ENCODE assay signal across 10 mouse cellular contexts in the genomic region with DNA sequence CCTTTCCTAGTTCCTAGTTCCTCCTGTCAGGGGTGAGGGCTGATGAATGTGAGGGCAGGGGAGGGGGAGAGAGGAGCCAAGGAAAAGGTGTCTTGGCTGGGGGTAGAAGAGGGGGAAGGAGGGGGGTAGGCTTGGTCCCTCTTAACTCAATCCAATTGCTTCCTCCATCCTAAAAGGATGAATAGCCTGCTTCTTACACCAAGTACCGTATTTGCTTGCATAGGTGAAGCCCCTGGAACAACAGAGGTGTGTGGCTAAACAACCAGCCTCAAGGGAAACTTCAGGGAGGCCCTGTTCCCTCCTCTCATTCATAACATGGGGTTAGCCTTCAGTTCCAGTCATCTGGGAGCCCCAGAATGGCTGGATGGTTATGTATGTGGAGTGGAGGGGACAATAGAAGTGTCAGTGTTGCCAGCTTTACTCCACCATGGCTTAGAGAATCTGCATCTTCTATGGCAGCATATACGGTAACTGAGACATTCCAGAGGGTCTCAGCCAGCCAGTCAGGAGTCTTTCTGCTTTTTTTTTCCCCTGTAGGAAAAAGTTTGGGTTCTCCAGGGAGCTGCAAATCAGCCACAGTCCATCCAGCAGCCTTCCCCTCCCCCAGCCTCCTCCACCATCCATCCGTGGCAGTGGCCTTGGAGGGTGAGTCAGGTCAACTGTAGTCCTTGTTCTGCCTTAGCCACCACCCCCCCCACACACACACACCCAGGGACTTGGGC.
DNase-seq lines count a peak whose midpoint lies in the region; ATAC-seq lines count a peak whose summit lies in the region.
"Had no signal": no experiment of that assay in that cellular context is flagged by ENCODE, and none has a peak within 500 bp of the region (broad histone marks: within the 10 kb centered on the region; RNA-seq: fewer than 3 reads in every experiment).

No protein-coding gene starts in this region.

- H3K4me1 ChIP-seq in heart, embryonic 15.5 days (replicated peaks), result peaks cover 8% of the 10 kb centered on the region; the same call in 1 of the 2 replicates
- peaks cover 9% of the 10 kb centered on the region; the same call in 1 of the 2 replicates for H3K4me1 ChIP-seq in midbrain, embryonic 14.5 days (ENCODE audit: control insufficient read depth, insufficient read depth, low read length)
- peaks cover 5% of the 10 kb centered on the region; the same call in 1 of the 2 replicates for H3K4me1 ChIP-seq in liver, embryonic 11.5 days (replicated peaks; ENCODE audit: control insufficient read depth, insufficient read depth, low read length)

- no peak overlapping the region for H3K9ac ChIP-seq in heart, embryonic 15.5 days
- no peak overlapping the region for H3K9ac ChIP-seq in midbrain, embryonic 14.5 days (replicated peaks; ENCODE audit: low read length)
- no peak overlapping the region for H3K9ac ChIP-seq in liver, embryonic 11.5 days (ENCODE audit: low read depth, low read length)

- H3K4me2 ChIP-seq in heart, embryonic 15.5 days, result peak overlapping the region; percentile 3; the same call in 1 of the 2 replicates
- H3K4me2 ChIP-seq in midbrain, embryonic 14.5 days (ENCODE audit: low read length), result peak overlapping the region; percentile 20; the same call in 1 of the 2 replicates
- H3K4me2 ChIP-seq in liver, embryonic 11.5 days, result no peak overlapping the region

- no peak overlapping the region for H3K27ac ChIP-seq in heart, embryonic 15.5 days
- no peak overlapping the region for H3K27ac ChIP-seq in midbrain, embryonic 14.5 days (replicated peaks; ENCODE audit: low read depth, low read length)
- no peak overlapping the region for H3K27ac ChIP-seq in liver, embryonic 11.5 days (ENCODE audit: low read depth, low read length)

- H3K27me3 ChIP-seq in heart, embryonic 15.5 days, result peaks cover 8% of the 10 kb centered on the region; the same call in 1 of the 2 replicates
- no peaks in the 10 kb centered on the region for H3K27me3 ChIP-seq in midbrain, embryonic 14.5 days (ENCODE audit: control insufficient read depth, insufficient read depth, low read length)
- no peaks in the 10 kb centered on the region for H3K27me3 ChIP-seq in liver, embryonic 11.5 days (replicated peaks; ENCODE audit: control insufficient read depth, insufficient read depth, low read length)

- H3K9me3 ChIP-seq in heart, embryonic 15.5 days (replicated peaks), result no peaks in the 10 kb centered on the region
- no peaks in the 10 kb centered on the region for H3K9me3 ChIP-seq in midbrain, embryonic 14.5 days (ENCODE audit: control insufficient read depth, low read length)
- H3K9me3 ChIP-seq in liver, embryonic 11.5 days (ENCODE audit: control insufficient read depth, low read length), result no peaks in the 10 kb centered on the region

- H3K4me3 ChIP-seq in heart, embryonic 15.5 days, result no peak overlapping the region
- no peak overlapping the region for H3K4me3 ChIP-seq in midbrain, embryonic 14.5 days (replicated peaks; ENCODE audit: low read depth, low read length)
- H3K4me3 ChIP-seq in liver, embryonic 11.5 days (ENCODE audit: low read depth, low read length), result no peak overlapping the region

- ATAC-seq in heart, embryonic 15.5 days (replicated peaks; ENCODE audit: insufficient number of reproducible peaks, insufficient read depth, low FRiP score, low read depth), result no peak
- no peak for ATAC-seq in midbrain, embryonic 14.5 days (ENCODE audit: low FRiP score, low TSS enrichment)
- ATAC-seq in liver, embryonic 11.5 days (replicated peaks; ENCODE audit: low FRiP score), result no peak

- 18% methylated on average over 3 of the region's 3 CpGs for WGBS in heart, embryonic 15.5 days
- WGBS in midbrain, embryonic 14.5 days, result 5% methylated on average over 3 of the region's 3 CpGs
- 15% methylated on average over 3 of the region's 3 CpGs for WGBS in liver, embryonic 11.5 days

- DNase-seq in heart, adult 8-10 months (ENCODE audit: low spot score), result no peak
- DNase-seq in adrenal gland, adult 2 months, result peak; percentile 78
- peak; percentile 82 for DNase-seq in forelimb bud, embryonic 11.5 days (ENCODE audit: low read depth, low spot score)
- peak; percentile 15 for DNase-seq in midbrain, embryonic 14.5 days
- DNase-seq in spleen, adult 18-20 months, result no peak
- DNase-seq in liver, embryonic 11.5 days (ENCODE audit: low spot score), result no peak
- no peak for DNase-seq in right cerebral cortex, postnatal 25 days
- DNase-seq: gastrocnemius, postnatal 25 days; liver had no signal

- H3K36me3 ChIP-seq in heart, embryonic 15.5 days, result no peaks in the 10 kb centered on the region
- no peaks in the 10 kb centered on the region for H3K36me3 ChIP-seq in midbrain, embryonic 14.5 days (ENCODE audit: control insufficient read depth, insufficient read depth, low read length)
- H3K36me3 ChIP-seq in liver, embryonic 11.5 days (ENCODE audit: control insufficient read depth, insufficient read depth, low read length), result no peaks in the 10 kb centered on the region

Comparison
In these comparisons a context has a peak if more than half of its experiments do, and no peak if none do; other contexts are left out.
1. DNase-seq: peak in adrenal gland, adult 2 months (single experiment), forelimb bud, embryonic 11.5 days (single experiment) and midbrain, embryonic 14.5 days (single experiment); none in heart, adult 8-10 months (single experiment), spleen, adult 18-20 months (0 of 2), liver, embryonic 11.5 days (single experiment) and right cerebral cortex, postnatal 25 days (single experiment).